Mouse (Mus musculus) B cell, adult 67 days (primary cell): Measurements from ENCODE around the gene Ankrd34c. TPM values are rescaled to one million over a fixed set of nuclear protein-coding genes. Genes with fewer than 3 reads are reported as not detected.

Experiments
- total RNA-seq, 2 experiments: library from RNA; stranded (reverse); gene quantifications; 4 replicates each; pipeline ENCODE4 v1.2.4; 2023

Gene Ankrd34c
- under 1 TPM; 0.21 to 0.29 TPM for total RNA-seq

DNA sequence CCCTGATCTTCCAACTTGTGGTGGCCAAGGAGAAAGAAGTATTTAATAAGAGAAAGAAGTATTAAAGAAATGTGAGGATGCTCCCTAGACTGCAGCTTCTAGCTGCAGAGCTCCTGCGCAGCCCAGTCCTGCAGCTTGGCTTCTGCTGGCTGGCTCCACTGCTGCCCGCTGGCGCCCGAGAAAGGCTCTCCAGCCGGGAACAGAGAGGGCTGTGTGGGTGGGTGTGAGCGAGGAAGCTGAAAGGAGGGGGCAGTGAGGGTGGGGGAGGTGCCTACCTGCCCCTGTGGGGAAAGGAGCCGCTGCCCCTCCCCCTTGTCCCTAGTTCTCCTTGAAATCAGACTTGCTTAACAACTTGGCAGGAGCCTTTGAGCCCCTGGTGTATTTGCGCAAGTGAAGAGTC lies at the start of gene Ankrd34c:
Gene Ankrd34c, minus strand, starts transcription at position 181 of the 400 bp plus-strand sequence.

DNA sequence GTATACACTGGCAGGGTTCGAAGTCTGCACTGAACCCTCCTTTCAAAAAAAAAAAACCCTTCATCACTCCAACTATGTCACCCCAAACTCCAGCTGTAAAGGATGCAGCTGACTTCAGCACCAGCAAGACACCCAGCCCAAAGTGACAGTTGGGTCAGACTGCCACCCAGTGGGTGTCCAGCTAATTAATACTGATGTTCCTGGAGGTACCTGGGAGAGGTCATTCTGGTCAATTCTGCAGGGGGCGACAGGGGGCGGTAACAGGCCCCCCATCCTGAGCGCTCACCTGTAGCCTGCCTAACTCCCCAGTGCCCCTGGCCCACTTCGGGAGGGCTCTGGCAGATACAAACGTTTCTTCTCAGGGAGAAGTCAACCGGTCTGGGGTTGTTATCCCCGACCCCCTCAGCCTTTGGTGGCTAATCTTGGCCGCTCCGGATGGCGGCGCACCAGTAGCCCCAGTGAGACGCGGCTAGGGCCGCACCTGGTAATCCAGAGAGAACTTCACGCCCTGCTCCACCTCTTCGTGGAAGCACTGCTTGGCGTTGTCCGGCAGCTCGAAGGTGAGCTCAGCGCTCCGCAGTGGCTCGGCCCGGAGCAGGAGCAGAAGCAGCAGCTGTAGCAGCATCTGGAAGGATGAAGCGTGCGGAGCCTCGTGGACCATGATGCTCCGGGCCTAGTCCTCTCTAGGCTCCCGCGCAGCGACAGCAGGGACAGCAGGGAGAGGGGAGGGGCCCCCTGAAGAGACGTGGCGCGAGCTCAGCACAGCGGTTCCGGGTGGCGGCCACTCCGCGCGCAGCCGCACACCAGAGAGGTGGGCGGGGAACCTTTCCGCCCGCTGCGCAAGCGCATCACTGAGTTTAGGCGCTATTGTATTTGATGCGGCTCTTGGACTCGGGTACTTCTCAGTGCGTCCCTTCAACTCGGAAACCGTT lies 33.7 kb downstream of the Ankrd34c start, which contains the start of gene Tmed3:
Gene Tmed3, minus strand, starts transcription at position 804 of the 932 bp plus-strand sequence.

Other genes with a start within 250 kb of the Ankrd34c start
- not detected for gene Minar1, start 115.3 kb downstream of the Ankrd34c start, total RNA-seq
- gene Tmed3, start 33.4 kb downstream of the Ankrd34c start, total RNA-seq: 10 to 100 TPM; 26.7 to 31.7 TPM
- under 1 TPM in 1 of 2 experiments, not detected in 1; 0.47 TPM for gene Rasgrf1, start 171.4 kb upstream of the Ankrd34c start, total RNA-seq